Mouse (Mus musculus) urinary bladder, postnatal 4 days (tissue): ENCODE data around the gene Camk1d.

ENCODE experiments used
- DNase-seq, 2 experiments: peaks; one replicate each; pipeline ENCODE4 v3.0.0; 2021 to 2022; ENCODE audit warnings: low spot score in 2 of 2

Camk1d gene

DNA sequence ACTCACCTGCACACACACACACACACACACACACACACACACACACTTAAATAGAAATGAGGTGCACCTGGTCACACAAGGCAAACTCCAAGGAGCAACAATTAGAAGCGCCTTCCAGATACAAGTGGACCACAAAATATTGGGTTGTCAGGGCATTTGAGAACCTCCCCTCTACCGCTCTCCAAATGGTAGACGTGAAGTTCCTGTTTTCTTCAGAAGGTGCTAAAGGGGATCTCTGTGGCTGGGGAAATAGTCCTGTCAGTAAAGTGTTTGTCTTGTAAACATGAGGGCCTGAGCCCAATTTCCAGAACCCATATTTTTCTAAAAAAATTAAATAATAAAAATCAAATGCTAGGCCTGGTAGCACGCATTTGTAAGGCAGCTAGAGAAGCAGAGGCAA lies 4.4 kb downstream of the Camk1d start:
- no peak for DNase-seq

DNA sequence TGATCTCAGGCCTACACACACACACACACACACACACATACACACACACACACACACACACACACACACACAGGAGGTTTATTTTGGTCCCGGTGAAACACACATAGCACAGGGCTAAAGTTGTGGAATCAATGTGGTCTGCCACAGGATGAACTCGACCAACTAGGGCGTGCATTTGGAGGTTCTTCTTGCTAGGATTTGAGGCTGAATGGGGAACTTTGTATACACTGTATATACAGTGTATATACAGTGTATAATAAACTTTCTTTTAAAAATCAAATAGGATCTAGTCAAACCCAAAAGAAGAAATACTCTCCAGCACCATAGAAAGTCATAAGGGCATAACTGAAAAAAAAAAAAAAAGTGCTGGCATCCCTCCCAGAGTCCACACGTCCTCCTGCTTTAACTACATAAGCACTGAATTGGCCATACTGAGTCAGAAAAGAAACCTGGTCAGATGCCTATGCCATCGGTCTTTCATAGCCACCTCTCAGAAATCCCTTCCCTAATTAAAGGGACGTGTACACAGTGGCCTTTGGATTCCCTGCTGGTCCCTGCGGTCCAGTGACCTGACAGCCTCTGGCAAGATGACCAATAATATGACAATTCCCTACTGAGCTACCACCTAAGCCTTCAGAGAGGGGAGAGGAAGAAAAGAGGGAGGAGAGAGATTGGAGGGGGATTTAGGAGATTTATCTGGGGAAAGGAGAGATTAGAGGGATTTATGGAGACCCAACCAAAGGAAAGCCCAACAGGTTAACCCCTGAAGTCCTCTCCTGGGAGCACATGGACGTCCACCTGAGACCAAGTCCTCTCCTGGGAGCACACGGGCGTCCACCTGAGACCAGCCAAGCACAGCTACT lies 6.2 kb downstream of the Camk1d start:
- DNase-seq: no peak

GRCm38 (mm10) chr2:5706618-5707017 lies 7.7 kb downstream of the Camk1d start:
- no peak for DNase-seq

GRCm38 (mm10) chr2:5702370-5702769 lies 11.9 kb downstream of the Camk1d start:
- no peak for DNase-seq

- no peak for DNase-seq
Measured at GRCm38 (mm10) chr2:5700931-5701330, 13.4 kb downstream of the Camk1d start.

DNA sequence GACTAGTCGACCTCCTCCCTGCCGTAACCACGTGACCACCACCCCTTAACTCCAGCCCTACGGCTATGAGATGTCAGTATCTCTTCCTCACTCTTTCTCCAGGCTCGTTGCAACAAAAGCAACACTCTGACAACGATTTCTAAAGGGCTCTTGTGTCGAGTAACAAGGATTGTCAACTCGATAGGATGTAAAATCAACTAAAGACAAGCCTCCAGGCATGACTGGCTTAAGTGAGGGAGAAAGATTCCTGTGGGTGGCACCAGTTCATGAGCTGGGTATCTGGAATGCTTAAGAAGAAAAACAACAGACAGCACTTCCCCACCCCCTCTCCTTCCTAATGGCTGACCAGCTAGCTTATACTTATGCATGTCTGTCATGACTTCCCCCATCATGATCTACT lies 15.9 kb downstream of the Camk1d start:
- DNase-seq: no peak

- DNase-seq: no peak
Measured at GRCm38 (mm10) chr2:5694094-5694493, 20.2 kb downstream of the Camk1d start.

GRCm38 (mm10) chr2:5691729-5692128 lies 22.6 kb downstream of the Camk1d start:
- no peak for DNase-seq

GRCm38 (mm10) chr2:5683366-5683765 lies 30.9 kb downstream of the Camk1d start:
- no peak for DNase-seq

DNA sequence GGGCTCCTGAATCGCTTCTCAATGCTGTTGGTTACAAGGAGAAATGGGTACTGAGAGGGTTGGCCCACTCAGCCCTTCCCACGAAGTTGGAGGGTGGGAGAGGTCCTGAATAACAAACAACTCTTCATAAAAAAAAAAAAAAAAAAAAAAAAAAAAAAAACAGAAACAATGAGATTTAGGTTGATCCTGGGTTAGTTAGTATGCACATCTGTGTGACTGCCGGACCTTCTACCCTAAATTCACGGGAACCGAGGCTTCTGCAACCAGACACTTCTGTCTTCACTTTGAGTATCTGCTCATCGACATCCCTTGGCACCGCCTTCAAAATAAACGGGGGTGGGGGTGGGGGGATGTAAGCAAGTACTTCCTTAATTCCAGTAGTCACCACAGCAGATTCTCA lies 32.4 kb downstream of the Camk1d start:
- DNase-seq: no peak

- no peak for DNase-seq
Measured at GRCm38 (mm10) chr2:5681302-5681701, 33.0 kb downstream of the Camk1d start.

GRCm38 (mm10) chr2:5679055-5679454 lies 35.3 kb downstream of the Camk1d start:
- no peak for DNase-seq

GRCm38 (mm10) chr2:5677472-5677871 lies 36.8 kb downstream of the Camk1d start:
- DNase-seq: no peak

DNA sequence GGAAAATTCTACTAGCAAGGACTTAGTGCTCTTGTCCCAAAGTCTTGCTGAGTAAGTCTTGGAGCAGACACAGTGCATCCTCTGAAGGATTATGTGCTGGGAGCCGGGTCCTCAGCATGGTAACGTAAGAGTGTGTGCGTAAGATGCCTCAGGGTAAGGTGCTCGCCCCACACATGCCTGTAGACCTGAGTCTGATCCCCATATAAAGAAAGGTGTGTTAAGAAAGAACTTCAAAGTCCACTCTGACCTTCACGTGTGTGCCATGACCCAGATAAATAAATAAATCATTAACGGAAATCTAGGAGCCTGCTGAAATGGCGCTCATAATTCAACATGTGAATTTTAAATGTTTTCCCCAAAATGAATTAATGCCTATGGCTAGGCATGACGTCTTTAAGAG lies 37.5 kb downstream of the Camk1d start:
- DNase-seq: no peak

GRCm38 (mm10) chr2:5676143-5676483 lies 38.2 kb downstream of the Camk1d start:
- DNase-seq: no peak

DNA sequence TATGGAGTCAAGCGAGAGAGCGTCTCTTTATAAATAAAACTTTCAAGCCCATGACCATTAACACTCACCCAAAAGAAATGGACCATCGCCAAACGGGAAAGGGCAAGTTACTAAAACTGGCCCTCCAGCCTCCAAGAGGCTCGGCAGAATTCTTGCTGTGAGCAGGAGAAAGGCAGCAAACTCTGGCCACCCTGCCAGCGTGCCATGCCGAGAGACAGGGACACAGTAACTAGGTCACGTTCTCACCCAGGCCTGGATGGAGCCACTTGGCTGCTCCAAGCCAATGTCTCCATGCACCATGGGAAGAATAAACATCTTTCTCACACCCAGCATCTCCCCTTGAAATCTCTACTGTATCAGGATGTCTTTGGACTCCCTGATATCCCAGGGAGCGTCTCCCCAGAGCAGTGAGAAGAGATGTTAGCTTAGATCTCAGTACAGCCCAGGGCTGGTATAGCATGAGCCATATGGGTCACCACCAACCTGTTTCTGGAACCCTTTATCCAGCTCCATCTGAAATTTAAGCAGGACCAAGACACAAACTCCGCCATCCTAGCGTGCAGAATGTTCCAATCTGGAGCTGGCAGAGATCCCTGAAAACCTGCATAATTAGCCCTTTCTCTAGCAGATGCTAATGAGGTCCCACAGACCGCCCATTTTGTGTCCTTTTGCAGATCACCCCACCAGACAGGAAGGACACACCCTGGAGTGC lies 38.7 kb downstream of the Camk1d start:
- DNase-seq: no peak

DNA sequence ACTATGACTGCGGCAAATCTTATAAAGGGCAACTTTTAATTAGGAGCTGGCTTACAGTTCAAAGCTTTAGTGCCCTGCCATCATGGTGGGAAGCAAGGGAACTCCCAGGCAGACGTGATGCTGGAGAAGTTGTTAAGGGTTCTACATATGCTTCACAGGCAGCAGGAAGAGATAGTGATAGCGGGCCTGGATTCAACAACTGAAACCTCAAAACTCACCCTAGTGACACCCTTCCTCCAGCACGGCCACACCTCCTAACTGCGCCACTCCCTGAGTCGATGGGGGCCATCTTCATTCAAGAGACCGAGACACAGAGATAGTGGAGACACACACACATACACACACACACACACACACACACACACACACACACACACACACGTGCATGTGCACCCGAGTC lies 39.8 kb downstream of the Camk1d start:
- no peak for DNase-seq

DNA sequence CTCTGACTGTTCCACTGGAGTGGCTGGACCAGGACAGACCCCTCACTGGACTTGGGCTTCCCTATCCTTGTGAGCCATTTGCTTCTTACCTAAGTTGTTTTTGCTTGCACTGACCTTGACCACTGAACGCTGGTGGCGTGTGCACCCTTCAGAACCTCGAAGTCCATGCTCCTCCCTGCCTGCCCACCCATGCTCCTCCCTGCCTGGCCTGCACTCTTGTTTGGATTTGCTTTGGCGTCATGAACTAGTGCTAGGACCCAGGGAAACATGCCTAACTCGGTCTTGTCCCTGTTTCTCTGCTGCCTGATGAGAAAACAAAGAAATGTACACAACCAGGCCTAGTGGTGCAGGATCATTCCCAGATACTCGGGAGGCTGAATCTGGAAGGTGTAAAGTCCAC lies 40.5 kb downstream of the Camk1d start:
- no peak for DNase-seq

DNA sequence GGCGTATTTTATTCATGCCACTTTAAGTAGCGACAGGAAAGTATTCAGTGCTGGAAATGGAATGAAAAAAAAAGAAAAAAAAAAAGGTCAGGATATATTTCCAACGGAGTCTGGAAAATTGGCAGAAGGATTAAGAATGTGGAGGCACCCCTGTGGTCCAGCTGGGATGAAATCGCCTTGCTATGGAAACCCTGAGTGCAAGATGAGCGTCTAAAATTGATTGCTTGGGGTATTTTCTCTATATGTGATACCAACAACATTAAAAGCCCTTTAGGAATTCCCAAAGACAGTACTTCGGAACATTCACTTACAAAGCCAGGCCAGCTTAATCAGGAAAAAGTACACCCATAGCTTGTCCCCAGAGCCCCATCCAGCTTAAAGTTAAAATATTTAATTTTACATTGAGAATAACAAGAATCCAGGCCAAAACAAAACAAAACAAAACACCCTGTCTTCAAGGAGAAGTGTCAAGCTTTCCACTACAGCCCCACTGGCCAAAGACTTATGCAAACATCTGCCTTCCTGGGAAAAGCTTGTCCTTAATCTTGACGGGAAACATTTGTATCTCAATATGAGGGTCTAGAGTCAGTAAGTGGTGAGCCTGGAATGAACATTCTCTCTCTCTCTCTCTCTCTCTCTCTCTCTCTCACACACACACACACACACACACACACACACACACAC lies 41.3 kb downstream of the Camk1d start:
- DNase-seq: no peak

DNA sequence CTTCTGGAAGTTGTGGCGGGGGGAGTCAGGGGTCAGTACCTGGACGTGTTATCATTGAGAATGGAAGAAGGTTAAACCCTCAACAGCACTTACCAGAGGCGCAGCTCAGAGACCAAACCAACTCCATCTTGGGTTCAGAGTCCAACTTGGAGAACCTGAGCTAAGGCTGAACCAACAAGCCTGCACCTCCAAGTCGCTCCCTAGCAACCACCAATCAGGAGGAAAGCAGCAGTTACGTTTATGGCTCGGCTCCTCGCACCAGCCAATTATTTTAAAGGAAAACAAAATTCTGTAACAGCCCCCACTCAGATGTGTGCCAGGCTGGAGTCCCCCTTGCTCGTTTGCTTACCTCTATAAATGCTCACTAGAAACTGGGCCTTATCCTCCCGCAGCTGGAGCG lies 44.2 kb downstream of the Camk1d start:
- no peak for DNase-seq

GRCm38 (mm10) chr2:5669498-5670040 lies 44.7 kb downstream of the Camk1d start:
- DNase-seq: no peak

- DNase-seq: no peak
Measured at GRCm38 (mm10) chr2:5668940-5669339, 45.4 kb downstream of the Camk1d start.

DNA sequence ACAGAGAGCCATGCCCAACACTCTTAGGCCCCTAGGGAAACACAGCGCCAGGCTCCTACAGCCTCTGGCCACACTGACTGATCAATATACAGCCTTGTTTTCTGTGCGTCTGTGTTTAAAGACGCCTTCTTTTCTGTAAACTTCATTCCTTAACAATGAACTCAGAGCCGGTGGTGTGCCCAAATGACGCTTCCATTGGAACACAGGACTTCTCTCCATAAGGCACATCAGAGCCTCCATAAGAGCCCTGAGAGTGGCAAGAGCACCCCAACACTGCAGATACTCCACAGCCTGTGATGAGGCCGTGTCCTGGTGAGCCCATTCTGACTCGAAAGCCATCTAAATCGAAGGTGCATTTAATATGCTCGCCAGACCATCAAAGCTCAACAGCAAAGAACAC lies 50.8 kb downstream of the Camk1d start:
- DNase-seq: no peak
